Mouse (Mus musculus) embryonic facial prominence, embryonic 15.5 days (tissue): ENCODE measurements around the gene Exoc4. TPM values are rescaled to one million over a fixed set of nuclear protein-coding genes. Genes with fewer than 3 reads are reported as not detected.

Source experiments
- ATAC-seq: fragments of 200-750 bp; cut with Nextera tagmentation; 2 replicates; pipeline ENCODE4 v1.8.0; 2017; ENCODE audit warnings: low read depth, moderate TSS enrichment; ENCODE audit not compliant: insufficient number of reproducible peaks, low FRiP score, low TSS enrichment
- H3K27ac ChIP-seq: fragments of 300-500 bp; sonication (generic); replicated peaks from 2 replicates; pipeline ENCODE4 v1.5.1; 2015; ENCODE audit warnings: mild to moderate bottlenecking, inconsistent platforms
- H3K27me3 ChIP-seq: fragments of 300-500 bp; sonication (generic); 2 replicates; pipeline ENCODE4 v1.6.1; 2015; ENCODE audit warnings: inconsistent platforms
- H3K36me3 ChIP-seq: fragments of 300-500 bp; sonication (generic); 2 replicates; pipeline ENCODE4 v1.6.1; 2015; ENCODE audit warnings: mild to moderate bottlenecking, inconsistent platforms
- H3K4me1 ChIP-seq: fragments of 300-500 bp; sonication (generic); 2 replicates; pipeline ENCODE4 v1.6.1; 2015; ENCODE audit warnings: inconsistent platforms
- H3K4me2 ChIP-seq: fragments of 300-500 bp; sonication (generic); replicated peaks from 2 replicates; pipeline ENCODE4 v1.6.1; 2015; ENCODE audit warnings: mild to moderate bottlenecking, inconsistent platforms
- H3K4me3 ChIP-seq: fragments of 300-500 bp; sonication (generic); replicated peaks from 2 replicates; pipeline ENCODE4 v1.5.1; 2015; ENCODE audit warnings: mild to moderate bottlenecking, inconsistent platforms
- H3K9ac ChIP-seq: fragments of 300-500 bp; sonication (generic); 2 replicates; pipeline ENCODE4 v1.6.1; 2015; ENCODE audit warnings: inconsistent platforms
- H3K9me3 ChIP-seq: fragments of 300-500 bp; sonication (generic); replicated peaks from 2 replicates; pipeline ENCODE4 v1.6.1; 2016; ENCODE audit warnings: inconsistent platforms
- WGBS: fragments of 180-500 bp; shearing (Covaris S2); methylation state at CpG from one replicate; pipeline ENCODE4 v1.1.7; 2015; 5-methylcytosine and 5-hydroxymethylcytosine counted together
- polyA plus RNA-seq: library from polyadenylated mRNA; unstranded; fragments of >200 nt; fragmentation: Nextera tagmentation; extraction: Ambion mirVana; gene quantifications from 2 replicates; pipeline ENCODE4 v1.2.1, GENCODE M21; 2015

The Exoc4 gene
- polyA plus RNA-seq, 1 experiment from 2014 or later, result 36.7 TPM

DNA sequence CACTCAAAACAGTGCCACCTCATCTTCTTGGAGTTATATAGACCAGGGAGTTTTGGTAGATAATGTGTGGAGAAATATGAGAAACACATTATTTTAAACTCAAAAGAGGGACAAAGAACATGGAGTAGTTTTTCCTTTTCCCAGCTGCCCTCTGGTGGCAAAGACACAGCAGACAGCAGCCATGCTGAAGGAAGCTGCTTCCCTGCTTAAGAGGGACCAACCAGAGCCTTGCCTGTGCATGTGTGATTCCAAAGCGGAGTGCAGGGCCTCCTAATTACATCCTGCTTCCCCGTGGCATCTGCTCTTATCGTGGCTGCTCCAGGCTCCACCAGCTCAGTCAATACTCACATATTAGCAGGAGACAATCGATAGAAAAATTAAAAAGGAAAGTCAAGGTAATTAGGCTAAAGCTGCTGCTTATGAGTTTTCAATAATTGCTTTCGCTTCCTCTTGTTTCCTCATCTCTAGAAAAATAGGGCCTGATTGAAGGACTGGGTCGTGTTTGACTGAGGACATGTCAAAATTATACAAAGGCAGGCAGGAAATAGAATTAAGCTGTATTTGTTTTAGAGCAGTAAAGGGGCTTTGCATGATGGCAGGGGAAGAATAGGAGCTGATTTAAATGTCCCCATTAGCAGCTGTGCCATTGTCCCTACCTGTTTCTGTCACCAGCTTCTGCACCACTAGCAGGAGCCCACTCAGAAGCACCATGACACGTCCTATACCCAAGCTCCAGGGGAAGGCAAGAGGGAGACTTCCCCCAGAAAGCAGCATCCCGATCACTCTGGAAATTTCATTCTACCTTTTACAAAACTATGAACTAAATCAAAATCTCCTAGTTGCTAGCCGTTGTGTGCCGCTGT is 433.1 kb downstream of the Exoc4 start:
- Histone ChIP-seq H3K4me2 (no peak overlapping the region), H3K9me3 (no peaks in the 10 kb centered on the region), H3K27ac (no peak overlapping the region), H3K27me3 (no peaks in the 10 kb centered on the region), H3K36me3 (no peaks in the 10 kb centered on the region), H3K4me3 (no peak overlapping the region), H3K4me1 (no peaks in the 10 kb centered on the region), H3K9ac (no peak overlapping the region)
- WGBS, result 45% methylated on average over 10 of the region's 10 CpGs
- no peak; the same call in 1 of the 2 replicates for ATAC-seq

GRCm38 (mm10) chr6:33683533-33683932 is 434.6 kb downstream of the Exoc4 start:
- 60% methylated on average over 3 of the region's 3 CpGs for WGBS
- no peak overlapping the region for H3K4me2 ChIP-seq
- H3K27ac ChIP-seq, result no peak overlapping the region
- ATAC-seq, result no peak
- H3K9ac ChIP-seq, result no peak overlapping the region
- no peaks in the 10 kb centered on the region for H3K27me3 ChIP-seq
- no peaks in the 10 kb centered on the region for H3K4me1 ChIP-seq
- H3K4me3 ChIP-seq, result no peak overlapping the region
- H3K9me3 ChIP-seq, result no peaks in the 10 kb centered on the region
- no peaks in the 10 kb centered on the region for H3K36me3 ChIP-seq

DNA sequence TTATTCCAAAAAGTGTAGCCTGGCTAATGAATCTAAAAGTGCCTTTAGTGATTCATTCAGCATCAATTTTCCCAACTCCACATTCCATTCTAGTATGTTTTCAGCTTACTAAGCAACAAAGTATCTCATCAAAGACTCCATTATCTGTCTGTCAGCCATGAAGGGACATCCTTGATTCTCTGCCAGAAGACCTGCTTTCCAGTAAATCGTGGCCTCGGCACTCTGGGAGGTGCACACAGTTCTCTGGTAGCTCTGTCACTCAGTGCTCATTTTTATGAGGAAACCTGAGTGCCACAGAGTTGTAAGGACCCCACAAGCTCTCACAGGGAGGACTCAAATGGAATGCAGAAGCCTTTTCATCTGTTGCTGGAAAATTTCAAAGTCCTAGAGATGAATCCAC is 436.4 kb downstream of the Exoc4 start:
- Histone ChIP-seq H3K27ac (no peak overlapping the region), H3K4me2 (no peak overlapping the region), H3K36me3 (no peaks in the 10 kb centered on the region), H3K4me3 (no peak overlapping the region), H3K4me1 (no peaks in the 10 kb centered on the region), H3K9ac (no peak overlapping the region), H3K27me3 (no peaks in the 10 kb centered on the region), H3K9me3 (no peaks in the 10 kb centered on the region)
- WGBS, result 52% methylated on average over 2 of the region's 2 CpGs
- no peak for ATAC-seq

DNA sequence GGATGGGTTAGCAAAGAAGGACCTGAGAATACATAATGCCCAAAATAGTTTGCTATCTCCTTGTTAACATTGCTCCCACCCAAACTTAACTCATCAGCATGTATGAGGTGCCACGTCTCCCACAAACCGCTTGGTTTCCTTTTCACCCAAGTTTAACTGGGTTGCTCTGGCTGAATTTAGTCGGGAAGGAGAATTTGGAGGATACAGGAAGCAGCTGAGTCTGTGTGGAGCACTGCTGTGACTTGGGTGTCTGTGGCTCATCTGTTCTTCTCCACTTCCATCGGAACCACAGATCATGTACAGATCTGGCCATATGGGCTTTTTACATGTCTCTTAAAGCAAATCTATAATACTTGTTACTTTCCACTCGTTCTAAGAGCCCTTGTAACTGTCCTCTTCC is 441.7 kb downstream of the Exoc4 start:
- Histone ChIP-seq H3K9me3 (no peaks in the 10 kb centered on the region), H3K4me1 (no peaks in the 10 kb centered on the region), H3K27me3 (no peaks in the 10 kb centered on the region), H3K4me2 (no peak overlapping the region), H3K4me3 (no peak overlapping the region), H3K27ac (no peak overlapping the region), H3K9ac (no peak overlapping the region), H3K36me3 (no peaks in the 10 kb centered on the region)
- WGBS, result 70% methylated on average over 5 of the region's 5 CpGs
- no peak for ATAC-seq

DNA sequence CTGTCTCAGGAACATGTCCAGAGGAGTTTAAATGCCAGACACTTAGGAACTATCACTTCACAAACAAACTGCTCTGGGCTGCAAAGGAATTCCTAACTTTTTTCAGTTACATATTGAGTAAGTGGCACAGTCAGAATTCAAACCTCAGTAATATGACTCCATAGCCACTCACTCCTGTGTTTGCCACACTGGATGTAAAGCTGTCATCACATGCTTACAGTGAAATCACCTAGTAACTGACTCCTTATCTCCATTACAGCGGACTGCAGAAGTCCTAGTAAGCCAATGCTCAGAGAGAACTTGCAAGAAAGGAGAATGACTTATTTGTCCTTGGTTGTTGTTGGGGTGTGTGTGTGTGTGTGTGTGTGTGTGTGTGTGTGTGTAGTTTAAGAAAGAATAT is 448.1 kb downstream of the Exoc4 start:
- 81% methylated on average over 1 of the region's 1 CpGs for WGBS
- Histone ChIP-seq H3K9me3 (no peaks in the 10 kb centered on the region), H3K9ac (no peak overlapping the region), H3K36me3 (no peaks in the 10 kb centered on the region), H3K4me2 (no peak overlapping the region), H3K4me3 (no peak overlapping the region), H3K27ac (no peak overlapping the region), H3K4me1 (no peaks in the 10 kb centered on the region), H3K27me3 (no peaks in the 10 kb centered on the region)
- ATAC-seq, result no peak

DNA sequence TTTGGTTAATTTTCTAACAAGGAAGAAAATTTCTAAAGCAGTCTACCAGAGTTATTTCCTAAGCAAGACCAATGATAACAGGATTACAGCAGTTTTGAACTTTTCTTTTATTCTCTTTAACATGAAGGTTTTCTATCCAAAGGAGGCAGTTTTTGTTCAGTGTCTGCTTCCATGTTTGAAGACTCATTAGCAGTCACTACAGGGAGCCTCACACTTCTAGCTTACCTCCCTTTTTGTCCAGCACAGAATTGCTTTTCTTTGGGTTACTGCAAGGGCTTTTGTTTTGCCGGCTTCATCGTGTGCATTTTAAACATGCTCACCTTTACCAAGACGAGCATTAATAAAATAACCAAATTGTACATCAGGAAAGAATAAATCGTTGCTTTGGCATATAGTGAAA is 460.0 kb downstream of the Exoc4 start:
- no peaks in the 10 kb centered on the region for H3K36me3 ChIP-seq
- no peak overlapping the region for H3K9ac ChIP-seq
- H3K27me3 ChIP-seq, result no peaks in the 10 kb centered on the region
- no peaks in the 10 kb centered on the region for H3K4me1 ChIP-seq
- WGBS, result 81% methylated on average over 4 of the region's 4 CpGs
- H3K27ac ChIP-seq, result no peak overlapping the region
- H3K9me3 ChIP-seq, result no peaks in the 10 kb centered on the region
- H3K4me3 ChIP-seq, result no peak overlapping the region
- ATAC-seq, result no peak
- no peak overlapping the region for H3K4me2 ChIP-seq

- no peaks in the 10 kb centered on the region for H3K9me3 ChIP-seq
- ATAC-seq, result no peak
- no peaks in the 10 kb centered on the region for H3K27me3 ChIP-seq
- no peak overlapping the region for H3K9ac ChIP-seq
- H3K27ac ChIP-seq, result no peak overlapping the region
- H3K4me3 ChIP-seq, result no peak overlapping the region
- no peaks in the 10 kb centered on the region for H3K36me3 ChIP-seq
- WGBS, result 82% methylated on average over 5 of the region's 5 CpGs
- H3K4me1 ChIP-seq, result no peaks in the 10 kb centered on the region
- H3K4me2 ChIP-seq, result no peak overlapping the region
These were observed 460.5 kb downstream of the Exoc4 start for GRCm38 (mm10) chr6:33709340-33709739.

DNA sequence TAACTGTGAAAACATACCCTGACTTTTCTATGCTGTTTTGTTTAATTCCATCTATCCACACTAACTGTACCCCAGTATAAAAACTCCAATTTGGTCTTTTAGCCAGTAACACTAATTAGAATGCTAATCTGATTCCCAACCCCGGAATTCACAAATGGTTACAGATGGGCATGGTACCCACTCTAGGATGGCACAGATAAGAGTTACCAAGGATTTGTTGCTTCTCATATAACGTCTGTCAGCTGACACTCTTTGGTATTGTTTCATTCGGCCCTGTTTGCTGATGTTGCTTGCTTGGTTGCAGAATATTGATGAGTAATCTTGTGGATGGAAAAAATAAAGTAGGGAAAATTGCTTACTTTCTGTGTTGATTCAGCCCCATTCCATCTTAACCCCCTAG is 462.9 kb downstream of the Exoc4 start:
- no peaks in the 10 kb centered on the region for H3K36me3 ChIP-seq
- no peak overlapping the region for H3K9ac ChIP-seq
- no peak overlapping the region for H3K4me3 ChIP-seq
- no peaks in the 10 kb centered on the region for H3K9me3 ChIP-seq
- H3K27me3 ChIP-seq, result no peaks in the 10 kb centered on the region
- 41% methylated on average over 3 of the region's 3 CpGs for WGBS
- no peak overlapping the region for H3K4me2 ChIP-seq
- H3K27ac ChIP-seq, result no peak overlapping the region
- no peaks in the 10 kb centered on the region for H3K4me1 ChIP-seq
- ATAC-seq, result no peak

GRCm38 (mm10) chr6:33712540-33713118 is 463.7 kb downstream of the Exoc4 start:
- ATAC-seq, result no peak
- 36% methylated on average over 7 of the region's 7 CpGs for WGBS
- H3K4me2 ChIP-seq, result no peak overlapping the region

GRCm38 (mm10) chr6:33716254-33716965 is 467.5 kb downstream of the Exoc4 start:
- Histone ChIP-seq H3K9ac (no peak overlapping the region), H3K4me3 (no peak overlapping the region), H3K36me3 (no peaks in the 10 kb centered on the region), H3K27ac (no peak overlapping the region), H3K4me2 (no peak overlapping the region), H3K4me1 (no peaks in the 10 kb centered on the region), H3K27me3 (no peaks in the 10 kb centered on the region), H3K9me3 (no peaks in the 10 kb centered on the region)
- no peak for ATAC-seq
- WGBS, result 84% methylated on average over 6 of the region's 6 CpGs

More at GRCm38 (mm10) chr6:33712540-33713118, 463.7 kb downstream of the Exoc4 start:
- no peak overlapping the region for H3K9ac ChIP-seq
- H3K27ac ChIP-seq, result no peak overlapping the region
- no peak overlapping the region for H3K4me3 ChIP-seq
- H3K9me3 ChIP-seq, result no peaks in the 10 kb centered on the region
- no peaks in the 10 kb centered on the region for H3K36me3 ChIP-seq
- H3K4me1 ChIP-seq, result no peaks in the 10 kb centered on the region
- H3K27me3 ChIP-seq, result no peaks in the 10 kb centered on the region

- H3K4me2 ChIP-seq, result no peak overlapping the region
- no peaks in the 10 kb centered on the region for H3K9me3 ChIP-seq
- no peak overlapping the region for H3K4me3 ChIP-seq
- no peak overlapping the region for H3K9ac ChIP-seq
- 14% methylated on average over 4 of the region's 4 CpGs for WGBS
- H3K27ac ChIP-seq, result no peak overlapping the region
- no peak for ATAC-seq
- H3K36me3 ChIP-seq, result no peaks in the 10 kb centered on the region
- H3K27me3 ChIP-seq, result no peaks in the 10 kb centered on the region
- H3K4me1 ChIP-seq, result no peaks in the 10 kb centered on the region
These were observed 472.3 kb downstream of the Exoc4 start for GRCm38 (mm10) chr6:33721166-33721565.
